Mouse (Mus musculus): ENCODE data around the gene Parvb. TPM values are rescaled to one million over a fixed set of nuclear protein-coding genes. Genes with fewer than 3 reads are reported as not detected.
"Not testable (repeated sequence)": the region's sequence is repeated elsewhere in the genome, so short reads cannot be mapped to it uniquely, and the experiment has no call there.

Parvb gene
- total RNA-seq, 4 experiments from 2014 or later, result 16.3 to 21.4 (median 19.9) TPM

DNA sequence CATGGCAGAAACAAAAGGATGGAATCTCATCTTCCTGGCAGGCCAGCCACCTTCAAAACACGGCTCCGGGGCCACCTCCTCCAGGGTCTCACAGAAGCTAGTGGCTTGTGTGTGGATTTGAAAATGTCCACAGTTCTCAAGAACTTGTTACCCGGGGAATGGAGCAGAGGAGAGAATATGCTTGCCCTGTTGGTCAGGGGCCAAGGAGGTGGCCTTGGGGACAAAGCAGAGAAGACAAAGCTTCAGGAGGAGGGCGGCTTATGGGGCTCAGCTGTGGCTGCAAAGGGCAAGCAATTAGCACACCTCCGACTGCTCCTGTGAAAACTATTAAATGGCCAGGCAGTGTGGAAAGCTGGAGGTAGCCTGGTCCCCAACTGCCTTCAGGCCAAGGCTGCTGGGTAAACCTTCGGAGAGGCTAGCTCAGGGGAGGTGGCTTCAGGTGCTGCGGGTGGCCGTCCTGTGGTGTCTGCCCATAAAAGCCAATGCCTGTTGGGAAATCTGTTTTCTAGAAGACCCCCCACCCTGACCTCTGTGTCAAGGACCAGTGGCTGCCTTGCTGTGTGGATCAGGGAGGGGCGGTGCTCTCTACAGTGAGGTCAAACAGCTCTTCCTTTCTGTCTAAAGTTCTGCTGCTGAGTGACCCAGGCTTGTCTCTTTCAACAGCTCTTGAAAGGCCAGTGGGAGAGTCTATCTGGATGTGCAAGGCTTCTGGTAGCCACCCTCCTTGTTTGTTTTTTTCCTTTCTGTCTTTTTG is 26.9 kb downstream of the Parvb start:
- no peak for DNase-seq

DNA sequence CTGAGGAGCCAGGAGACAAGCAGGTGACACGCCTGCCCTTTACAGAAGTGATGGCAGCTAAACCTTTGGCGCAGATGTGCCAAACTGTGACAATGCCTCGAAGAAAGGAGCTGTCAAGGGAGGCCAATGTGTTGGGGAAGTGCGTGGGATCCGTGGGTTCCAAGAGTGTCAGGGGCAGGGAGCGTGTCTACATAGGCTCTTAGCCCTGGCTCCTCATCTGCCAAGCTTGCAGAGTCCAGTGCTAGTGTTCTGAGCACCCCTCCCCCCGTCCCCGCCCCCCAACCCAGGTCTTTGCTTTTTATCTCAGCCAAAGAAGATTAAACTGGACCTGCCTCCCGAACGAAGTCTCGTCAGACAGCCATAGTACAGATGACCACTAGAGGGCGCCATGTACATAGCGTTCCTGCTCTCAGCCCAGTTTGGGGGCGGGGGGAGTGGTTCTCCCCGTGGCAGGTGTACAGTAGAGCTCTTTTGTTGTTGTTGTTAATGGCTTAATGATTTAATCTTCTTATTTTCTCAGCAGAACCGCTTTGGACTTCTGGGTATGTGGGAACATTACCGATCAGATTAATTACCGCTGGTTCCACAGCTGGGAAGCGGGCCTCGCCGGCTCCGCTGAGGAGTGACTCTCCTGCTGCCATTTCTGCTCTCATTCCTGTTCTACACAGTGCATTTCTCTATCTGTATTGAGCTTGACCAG is 28.4 kb downstream of the Parvb start:
- DNase-seq, result peak; percentile 49

DNA sequence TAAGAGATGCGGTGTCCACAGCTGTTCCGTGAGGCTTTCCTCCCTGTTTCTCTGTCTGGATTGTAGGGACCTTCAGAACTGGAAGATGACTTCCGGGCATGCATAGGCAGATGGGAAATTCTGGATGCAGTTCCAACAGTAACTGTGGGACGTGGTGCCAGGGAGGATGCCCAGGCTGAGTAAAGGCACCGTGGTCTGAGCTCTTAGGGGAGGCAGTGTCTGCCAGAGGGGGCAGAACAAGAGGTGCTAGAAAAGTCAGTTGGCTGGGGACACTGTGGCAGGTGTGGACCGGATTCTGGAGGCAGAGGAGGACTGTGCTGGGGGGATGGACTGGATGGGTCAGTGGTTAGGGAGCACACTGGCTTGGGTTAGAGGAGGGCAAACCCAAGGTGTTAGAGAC is 30.8 kb downstream of the Parvb start:
- DNase-seq, result no peak

DNA sequence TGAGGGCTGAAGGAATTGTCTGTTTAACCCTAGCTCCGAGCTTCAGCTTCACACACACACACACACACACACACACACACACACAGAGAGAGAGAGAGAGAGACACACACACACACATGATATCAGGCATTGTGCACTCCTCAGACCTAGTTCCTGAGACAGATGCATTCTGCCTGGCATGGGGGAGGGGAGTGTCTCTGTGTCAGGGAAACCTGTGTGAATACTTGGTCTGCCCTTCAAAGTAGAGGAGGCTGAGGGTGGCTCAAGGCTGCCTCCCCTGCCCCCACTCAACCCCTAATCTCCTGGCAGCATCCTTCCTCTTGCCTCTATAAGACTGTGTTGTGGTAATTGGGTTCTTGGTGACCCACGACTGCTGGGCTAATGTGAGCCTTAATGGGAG is 31.7 kb downstream of the Parvb start:
- DNase-seq, result no peak

DNA sequence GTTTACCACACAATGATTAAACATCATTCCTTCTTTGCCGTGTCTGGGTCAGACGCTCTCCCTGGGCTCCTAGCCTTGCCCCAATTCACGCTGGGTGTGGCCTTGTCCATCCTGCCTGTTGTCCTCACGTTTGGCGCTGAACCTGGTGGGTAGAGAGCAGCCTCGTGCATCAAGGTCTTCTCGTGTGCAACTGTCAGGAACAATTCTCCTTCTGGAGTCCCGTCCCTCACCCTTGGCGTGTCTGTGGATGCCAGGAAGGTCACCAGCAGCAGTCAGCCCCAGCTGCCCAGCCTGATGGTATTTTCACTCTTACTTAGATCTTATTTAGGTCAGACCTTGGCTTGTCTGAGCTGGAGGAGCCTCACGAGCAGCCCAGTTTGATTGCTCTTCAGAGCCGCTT is 33.3 kb downstream of the Parvb start:
- peak; percentile 76 for DNase-seq

DNA sequence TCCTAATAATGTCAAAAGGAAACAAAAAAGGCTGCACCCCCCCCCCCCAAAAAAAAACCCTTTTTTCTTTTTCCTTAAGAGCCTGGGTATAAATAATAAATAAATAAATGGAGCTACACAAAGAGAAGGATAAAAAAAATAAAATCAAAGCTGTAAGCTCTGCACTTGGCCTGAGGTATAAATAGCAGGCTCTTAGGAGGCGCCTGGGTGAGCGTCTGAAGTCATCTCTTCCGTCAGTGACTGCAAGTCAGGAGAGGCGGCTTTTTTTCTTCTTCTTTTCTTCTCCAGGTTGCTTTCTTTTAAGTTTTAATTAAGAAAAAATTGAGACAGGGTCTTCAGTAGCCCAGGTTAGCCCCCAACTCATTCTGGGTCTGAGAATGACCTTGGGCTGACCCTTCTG is 34.4 kb downstream of the Parvb start:
- no peak for DNase-seq

DNA sequence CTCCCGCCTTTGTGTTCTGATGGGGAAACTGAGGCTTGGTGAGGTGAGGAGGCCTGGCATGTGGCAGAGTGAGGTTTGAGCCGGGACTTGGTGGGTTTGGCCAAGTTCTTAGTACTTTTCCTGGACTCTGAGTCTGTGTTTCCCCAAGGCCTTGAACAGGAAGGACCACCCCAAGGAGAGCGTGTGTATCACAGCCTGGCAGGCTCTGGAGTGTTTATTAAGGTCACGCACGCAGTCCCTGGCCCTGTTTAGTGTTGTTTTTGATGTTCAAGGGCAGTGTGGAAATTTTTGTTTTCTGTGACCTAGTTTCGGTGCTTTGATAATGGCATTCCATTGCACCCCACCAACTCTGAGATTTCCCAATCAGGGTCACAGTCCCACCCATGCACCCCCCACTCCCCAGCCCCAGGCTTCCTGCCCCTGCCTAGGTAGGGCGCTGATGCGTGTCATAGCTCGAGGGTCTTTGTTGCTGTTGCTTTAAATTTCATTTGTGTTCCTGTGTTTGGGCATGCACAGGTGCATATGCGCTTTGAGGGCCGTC is 35.9 kb downstream of the Parvb start:
- peak; percentile 68 for DNase-seq

DNA sequence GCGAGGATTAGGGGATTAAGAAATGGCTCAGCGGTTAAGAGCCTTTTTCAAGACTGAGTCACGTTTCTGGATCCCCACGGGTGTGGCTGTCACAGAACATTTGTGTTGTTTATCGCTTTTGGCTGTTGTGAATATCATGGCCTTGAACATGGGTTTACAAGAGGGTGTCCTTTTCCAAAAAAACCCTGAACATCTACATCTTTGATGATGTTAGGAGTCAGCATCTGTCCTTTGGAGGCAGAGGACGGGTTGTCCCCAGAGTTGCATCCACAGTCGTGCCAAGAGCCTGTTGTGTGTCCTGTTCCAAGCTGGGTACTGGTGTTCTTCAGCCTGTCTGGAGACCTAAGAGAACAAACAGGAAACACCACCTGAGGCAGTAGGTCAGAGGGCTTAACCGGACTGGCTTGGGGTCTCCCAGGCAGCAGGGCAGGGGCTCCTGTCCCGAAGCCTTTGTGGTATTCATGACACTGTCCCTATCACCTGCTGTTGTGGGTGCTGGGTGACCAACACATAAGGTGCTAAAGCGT is 37.3 kb downstream of the Parvb start:
- no peak for DNase-seq

DNA sequence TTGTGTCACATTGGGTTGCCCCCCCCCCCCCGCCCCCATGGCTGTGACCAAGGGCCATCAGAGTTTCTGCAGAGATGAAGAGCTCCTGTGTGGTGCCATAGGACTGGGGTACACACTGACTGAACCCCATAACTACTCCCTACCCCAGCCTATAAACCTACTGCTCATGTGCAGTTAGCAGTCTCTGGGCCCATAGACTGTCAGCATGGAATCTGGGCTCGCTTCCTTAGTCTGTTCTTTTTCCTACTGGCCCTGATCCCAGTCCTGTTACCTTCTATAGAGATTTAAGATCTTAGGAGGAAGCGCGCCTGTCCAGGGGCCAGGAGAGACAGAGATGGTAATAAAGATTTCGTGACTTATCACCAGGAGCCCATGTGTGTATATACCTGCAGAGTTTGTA is 38.2 kb downstream of the Parvb start:
- no peak for DNase-seq

DNA sequence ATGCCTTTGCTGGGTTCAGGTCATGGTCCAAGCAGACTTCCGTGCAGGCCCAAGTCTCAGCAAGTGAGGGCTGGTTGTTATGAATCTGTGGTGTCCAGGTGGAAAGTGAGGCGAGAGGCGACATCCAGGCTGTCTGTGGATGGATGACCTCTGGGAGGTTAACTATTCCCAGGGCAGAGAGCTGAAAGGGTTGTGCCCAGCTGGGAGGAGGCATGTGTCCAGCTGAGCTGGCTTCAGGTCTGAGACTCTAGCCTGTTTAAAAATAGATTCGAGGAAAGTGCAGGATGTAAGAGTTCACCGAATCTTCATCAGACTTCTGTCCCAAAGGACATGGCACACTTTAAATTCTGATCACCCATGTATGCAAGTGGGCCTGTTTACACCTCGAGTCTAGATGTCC is 38.6 kb downstream of the Parvb start:
- DNase-seq, result no peak

DNA sequence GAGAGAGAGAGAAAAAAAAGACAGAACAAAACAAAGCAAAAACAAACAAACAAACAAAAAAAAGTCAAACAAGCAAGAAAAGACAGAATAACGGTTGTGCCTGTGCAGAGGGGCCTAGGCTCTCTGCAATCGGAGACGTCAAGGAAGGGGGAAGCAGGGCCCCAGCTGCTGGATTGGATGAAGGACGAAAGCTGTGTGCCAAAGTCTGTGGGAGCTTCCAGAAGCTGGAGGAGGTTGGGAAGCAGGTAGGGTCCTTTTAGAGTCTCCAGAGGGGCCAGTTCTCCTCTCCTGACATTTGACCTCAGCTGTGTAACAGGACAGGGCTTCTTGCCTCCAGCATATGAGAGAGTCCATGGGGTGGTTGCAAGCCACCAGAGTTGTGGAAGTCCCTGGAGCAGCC is 44.2 kb downstream of the Parvb start:
- DNase-seq, result no peak

DNA sequence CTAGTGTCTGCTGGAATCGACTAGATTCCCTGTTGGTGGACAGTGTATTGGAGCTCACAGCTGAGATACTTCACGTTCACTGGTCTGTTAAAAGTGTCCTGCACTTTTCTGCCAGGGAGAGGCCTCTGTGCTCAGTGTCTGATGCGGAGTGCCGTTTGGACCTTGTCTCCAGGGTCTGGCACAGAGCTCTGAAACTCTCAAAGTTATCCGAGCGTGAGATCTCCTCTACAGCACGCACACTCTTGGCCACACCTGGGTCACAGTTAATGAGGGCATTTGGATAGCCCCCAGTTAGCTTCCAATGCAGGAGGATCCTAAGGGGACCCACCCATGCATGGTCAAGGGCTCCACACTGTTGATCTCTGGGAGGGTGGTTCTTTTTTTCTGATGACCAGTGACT is 46.2 kb downstream of the Parvb start:
- DNase-seq, result no peak

DNA sequence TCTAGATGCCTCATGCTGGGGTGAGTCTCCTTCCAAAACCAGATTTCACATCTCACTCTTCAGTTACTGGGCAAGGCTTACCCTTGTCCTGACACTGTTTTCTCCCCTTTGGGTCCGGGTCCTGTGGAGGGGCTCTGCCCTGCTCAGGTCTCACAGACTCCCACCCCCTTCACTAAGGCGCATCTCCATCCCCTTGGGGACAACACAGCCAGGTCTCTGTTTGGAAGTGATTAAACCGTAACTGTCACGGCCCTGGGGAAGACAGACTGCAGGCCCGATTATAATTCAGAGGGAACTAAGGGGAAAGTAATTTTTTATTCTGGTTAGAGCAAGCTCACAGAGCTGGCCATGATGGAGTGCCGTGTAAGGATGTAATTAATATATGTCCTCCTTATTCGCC is 46.8 kb downstream of the Parvb start:
- DNase-seq, result no peak

DNA sequence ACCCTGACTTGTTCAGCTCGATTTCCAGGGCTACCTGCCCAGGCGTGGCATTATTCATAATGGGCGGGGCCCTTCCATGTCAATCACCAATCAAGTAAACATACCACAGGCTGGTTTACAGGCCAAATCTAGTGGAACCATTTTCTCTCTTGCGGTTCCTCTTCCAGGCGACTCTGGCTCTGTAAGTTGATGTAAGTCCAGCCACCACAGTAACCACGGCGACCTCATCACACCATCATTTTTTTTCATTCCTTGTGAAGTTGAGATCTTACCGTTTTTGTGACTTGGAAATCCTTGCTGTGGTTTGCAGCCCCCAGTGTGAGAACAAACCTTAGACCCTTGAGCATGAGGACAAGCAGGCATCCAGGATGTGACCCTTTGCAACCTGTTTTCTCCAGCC is 48.5 kb downstream of the Parvb start:
- DNase-seq, result no peak

DNA sequence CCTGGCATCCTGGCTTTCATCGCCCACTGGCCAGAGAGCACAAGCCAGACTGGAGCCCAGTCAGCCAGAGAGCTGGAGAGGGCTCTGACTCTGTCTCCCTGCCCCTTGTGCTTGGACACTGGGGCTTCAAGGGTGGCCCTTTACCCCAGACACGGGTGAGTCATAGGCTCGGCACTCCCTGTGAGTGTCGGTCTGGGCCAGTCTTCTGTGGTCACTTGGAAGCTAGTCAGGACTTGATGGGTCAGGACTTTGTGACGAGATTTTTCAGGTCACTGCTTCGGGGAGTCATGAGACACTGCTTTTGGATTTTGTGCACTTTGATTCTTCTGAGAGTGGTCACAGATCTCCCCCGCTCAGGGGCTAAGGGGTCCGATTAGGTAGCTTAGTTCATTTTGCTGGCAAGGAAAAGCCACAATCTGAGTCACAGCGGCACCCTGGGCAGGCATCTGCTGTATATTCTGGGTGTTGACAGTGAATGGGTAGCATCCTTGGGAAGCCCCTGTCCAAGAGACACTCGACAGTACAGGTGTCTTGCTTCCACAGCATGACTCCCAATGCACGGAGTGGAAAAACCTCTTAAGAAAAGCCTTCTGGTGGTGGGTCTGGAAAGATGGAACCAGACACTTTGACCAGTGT is 49.0 kb downstream of the Parvb start:
- DNase-seq, result peak; percentile 52

DNA sequence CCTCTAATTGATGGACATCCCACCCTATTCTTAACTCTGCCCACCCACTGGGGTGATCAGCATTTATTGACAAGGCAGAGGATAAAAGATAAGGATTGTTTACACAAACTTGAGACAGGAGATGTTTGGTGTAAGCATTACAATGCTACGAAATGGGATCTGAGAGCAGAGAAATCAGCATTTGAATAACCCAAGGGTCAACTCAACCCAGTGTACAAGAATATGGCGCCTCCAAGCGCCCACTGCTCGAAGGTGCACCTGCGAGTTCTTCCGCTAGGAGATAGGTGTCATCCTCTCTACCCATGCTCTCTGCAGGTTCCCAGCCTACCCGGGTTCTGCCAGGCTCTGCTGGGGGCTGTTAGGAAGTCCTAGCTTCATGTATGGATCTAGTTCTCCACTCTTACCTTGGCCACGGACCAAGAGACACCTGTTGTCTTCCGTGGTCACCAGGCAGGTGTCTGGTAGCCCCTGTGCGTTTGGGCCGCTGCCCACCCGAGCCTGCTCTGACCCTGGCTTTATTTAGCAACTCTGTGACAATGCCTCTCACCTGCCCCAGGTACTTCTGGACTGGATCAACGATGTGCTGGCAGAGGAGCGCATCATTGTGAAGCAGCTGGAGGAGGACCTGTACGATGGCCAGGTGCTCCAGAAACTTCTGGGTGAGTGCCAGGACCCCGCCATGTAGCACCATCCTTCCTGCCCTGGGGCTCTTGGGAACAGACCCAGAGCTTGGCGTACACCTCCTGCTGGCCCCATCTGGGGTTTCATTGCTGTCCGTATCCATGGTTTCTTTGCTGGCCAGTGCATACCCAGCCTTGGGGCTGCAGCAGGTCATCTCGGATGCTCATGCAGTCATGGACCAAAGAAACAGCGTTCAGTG is 50.6 kb downstream of the Parvb start:
- DNase-seq, result no peak

DNA sequence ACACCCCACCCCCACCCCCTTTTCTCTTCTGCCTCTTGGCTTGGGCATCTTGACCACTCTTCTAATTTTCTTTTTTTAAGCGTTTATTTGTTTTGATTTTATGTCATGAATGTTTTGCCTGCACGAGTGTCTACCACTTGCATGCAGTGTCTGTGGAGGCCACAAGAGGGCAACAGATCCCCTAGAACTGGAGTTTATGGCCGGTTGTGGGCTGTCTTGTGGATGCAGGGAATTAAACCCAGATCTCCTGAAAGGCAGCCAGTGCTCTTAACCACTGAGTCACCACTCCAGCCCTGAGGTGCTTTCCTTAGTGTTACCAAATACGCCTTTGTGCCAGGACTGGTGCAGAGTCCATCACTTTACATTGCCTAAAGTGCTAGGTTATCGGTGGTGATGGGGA is 52.2 kb downstream of the Parvb start:
- no peak for DNase-seq

DNA sequence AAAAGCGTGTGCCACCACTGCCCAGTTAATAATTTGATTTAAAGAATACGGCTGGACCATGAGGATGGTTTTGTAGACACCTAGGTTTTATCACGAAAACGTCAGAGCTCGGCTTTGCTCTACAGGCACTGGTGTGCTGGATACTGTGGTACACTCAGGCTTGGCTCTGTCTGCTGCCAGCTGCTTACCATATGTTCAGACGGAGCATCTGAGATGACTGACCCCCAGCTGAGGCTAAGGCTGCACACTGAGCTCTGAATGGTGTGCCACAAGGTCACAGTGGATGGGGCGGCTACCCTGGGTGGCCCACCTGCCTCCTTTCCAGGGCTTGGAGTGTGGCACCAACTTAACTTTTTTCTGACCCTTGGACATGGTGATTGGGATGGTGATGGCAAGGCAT is 53.6 kb downstream of the Parvb start:
- no peak for DNase-seq

DNA sequence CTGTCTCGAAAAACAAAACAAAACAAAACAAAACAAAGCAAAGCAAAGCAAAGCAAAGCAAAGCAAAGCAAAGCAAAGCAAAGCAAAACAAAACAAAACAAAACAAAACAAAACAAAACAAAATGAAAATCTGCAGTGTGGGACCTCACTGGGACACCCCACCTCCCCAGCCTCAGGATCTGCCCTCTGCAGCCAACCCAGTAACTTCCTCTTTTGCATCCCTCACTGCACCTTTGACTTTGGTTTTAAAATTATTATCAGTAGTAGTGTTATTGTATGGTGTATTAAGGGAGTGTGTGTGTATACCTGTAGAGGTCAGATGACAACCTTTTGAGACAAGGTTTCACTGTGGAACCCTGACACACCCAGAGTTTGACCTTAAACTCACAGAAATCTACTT is 57.1 kb downstream of the Parvb start:
- not testable (repeated sequence) for DNase-seq

DNA sequence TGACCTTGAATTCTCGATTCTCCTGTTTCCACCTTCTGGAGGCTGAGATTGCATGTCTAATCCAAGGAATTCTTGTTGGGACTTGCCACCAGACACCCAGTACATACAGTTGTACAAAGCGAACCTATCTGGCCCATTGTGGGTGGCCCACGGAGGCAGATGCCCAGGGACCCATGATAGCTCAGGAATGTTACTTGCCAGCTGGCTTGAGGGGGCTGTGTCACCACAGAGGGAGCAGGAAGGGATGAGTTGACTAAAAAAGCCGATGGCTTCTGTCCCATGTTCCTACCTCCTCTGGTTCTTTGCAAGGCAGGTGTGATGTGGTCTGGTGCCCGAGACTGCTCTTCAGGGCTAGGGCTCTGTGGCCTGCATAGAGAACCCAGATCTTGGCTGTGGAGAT is 59.3 kb downstream of the Parvb start:
- DNase-seq, result no peak

DNA sequence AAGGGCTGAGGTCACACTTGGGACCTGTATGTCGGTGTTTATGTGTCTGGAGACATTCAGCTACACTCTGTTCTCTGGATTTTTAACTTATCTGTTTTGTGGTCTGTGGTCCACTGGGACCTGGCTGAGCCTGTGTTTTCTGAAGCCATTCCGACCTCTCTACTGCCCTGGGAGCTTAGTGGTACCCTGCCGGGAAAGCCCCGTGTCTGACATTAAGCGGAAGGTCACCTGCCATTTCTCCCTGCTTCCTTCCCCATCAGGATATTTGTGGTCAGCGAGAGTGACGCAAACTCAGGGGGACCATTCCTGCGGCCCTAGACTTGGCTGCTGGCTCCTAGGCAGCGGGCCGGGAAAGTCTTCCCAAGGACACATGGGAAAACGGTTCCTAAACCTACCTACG is 61.7 kb downstream of the Parvb start:
- no peak for DNase-seq

DNA sequence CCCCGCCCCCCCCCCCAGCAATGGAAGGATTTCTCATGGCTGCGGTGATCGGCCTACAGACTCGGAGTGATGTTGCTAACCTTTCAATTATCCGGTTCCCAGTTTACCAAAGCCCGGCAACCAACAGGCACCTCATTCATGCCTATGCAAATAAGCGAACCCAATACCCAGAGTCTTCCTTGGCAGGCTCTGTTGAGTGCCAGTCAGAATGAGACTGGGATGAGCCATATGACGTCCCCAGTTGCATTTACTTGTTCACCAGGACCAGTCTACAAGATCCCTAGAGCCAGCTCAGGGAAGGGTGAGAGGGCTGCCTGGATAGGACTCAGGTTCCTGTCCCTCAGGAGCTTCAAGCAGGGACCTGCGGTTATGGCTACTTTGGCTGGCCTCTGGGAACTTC is 62.5 kb downstream of the Parvb start:
- DNase-seq, result no peak

Data from adrenal gland, adult 8-10 months (tissue).